Mouse (Mus musculus) midbrain, embryonic 12.5 days (tissue): ENCODE results near the gene Car1. TPM values are rescaled to one million over a fixed set of nuclear protein-coding genes. Genes with fewer than 3 reads are reported as not detected.
"Not testable (repeated sequence)": the region's sequence is repeated elsewhere in the genome, so short reads cannot be mapped to it uniquely, and the experiment has no call there.

ENCODE experiments used
- ATAC-seq: fragments of 200-750 bp; cut with Nextera tagmentation; 2 replicates; pipeline ENCODE4 v1.8.0; 2017; ENCODE audit warnings: low read depth, moderate TSS enrichment, moderate library complexity; ENCODE audit not compliant: low FRiP score
- H3K27ac ChIP-seq: fragments of 300-500 bp; sonication (generic); replicated peaks from 2 replicates; pipeline ENCODE4 v1.5.1; 2016; ENCODE audit warnings: mild to moderate bottlenecking
- H3K27me3 ChIP-seq: fragments of 300-500 bp; sonication (generic); 2 replicates; pipeline ENCODE4 v1.6.1; 2016; ENCODE audit warnings: mild to moderate bottlenecking
- H3K36me3 ChIP-seq: fragments of 300-500 bp; sonication (generic); 2 replicates; pipeline ENCODE4 v1.6.1; 2016
- H3K4me1 ChIP-seq: fragments of 300-500 bp; sonication (generic); 2 replicates; pipeline ENCODE4 v1.6.1; 2016
- H3K4me2 ChIP-seq: fragments of 300-500 bp; sonication (generic); replicated peaks from 2 replicates; pipeline ENCODE4 v1.6.1; 2016; ENCODE audit warnings: mild to moderate bottlenecking, moderate library complexity
- H3K4me3 ChIP-seq: fragments of 300-500 bp; sonication (generic); 2 replicates; pipeline ENCODE4 v1.5.1; 2016; ENCODE audit warnings: mild to moderate bottlenecking
- H3K9ac ChIP-seq: fragments of 300-500 bp; sonication (generic); replicated peaks from 2 replicates; pipeline ENCODE4 v1.6.1; 2016; ENCODE audit warnings: mild to moderate bottlenecking, moderate library complexity
- H3K9me3 ChIP-seq: fragments of 300-500 bp; sonication (generic); 2 replicates; pipeline ENCODE4 v1.6.1; 2016; ENCODE audit warnings: mild to moderate bottlenecking
- WGBS: fragments of 180-500 bp; shearing (Covaris S2); methylation state at CpG from one replicate; pipeline ENCODE4 v1.1.7; 2016; 5-methylcytosine and 5-hydroxymethylcytosine counted together
- polyA plus RNA-seq: library from polyadenylated mRNA; unstranded; fragments of >200 nt; fragmentation: Nextera tagmentation; extraction: Ambion mirVana; gene quantifications from 2 replicates; pipeline ENCODE4 v1.2.1, GENCODE M21; 2016

The Car1 gene
- polyA plus RNA-seq, 1 experiment from 2014 or later = not detected

GRCm38 (mm10) chr3:14776497-14777162 lies 31.5 kb downstream of the Car1 start:
- H3K9me3 ChIP-seq, H3K4me1 ChIP-seq, H3K27me3 ChIP-seq, H3K9ac ChIP-seq, H3K4me2 ChIP-seq, ATAC-seq, H3K27ac ChIP-seq, H3K36me3 ChIP-seq, H3K4me3 ChIP-seq: not testable (repeated sequence)
- whole genome bisulfite sequencing = 84% methylated on average over 3 of the region's 3 CpGs

- H3K4me3 ChIP-seq, H3K9ac ChIP-seq, H3K27ac ChIP-seq, H3K27me3 ChIP-seq, H3K36me3 ChIP-seq, ATAC-seq, H3K9me3 ChIP-seq, H3K4me1 ChIP-seq, H3K4me2 ChIP-seq: not testable (repeated sequence)
- 81% methylated on average over 1 of the region's 1 CpGs for WGBS
These were observed 33.6 kb downstream of the Car1 start for GRCm38 (mm10) chr3:14774539-14774938.

- not testable (repeated sequence) for H3K9ac ChIP-seq, H3K4me3 ChIP-seq, H3K4me2 ChIP-seq, H3K4me1 ChIP-seq, H3K27me3 ChIP-seq, ATAC-seq, H3K27ac ChIP-seq, H3K36me3 ChIP-seq, H3K9me3 ChIP-seq
- 98% methylated on average over 1 of the region's 1 CpGs for WGBS
These were observed 35.7 kb downstream of the Car1 start for GRCm38 (mm10) chr3:14772473-14772872.

DNA sequence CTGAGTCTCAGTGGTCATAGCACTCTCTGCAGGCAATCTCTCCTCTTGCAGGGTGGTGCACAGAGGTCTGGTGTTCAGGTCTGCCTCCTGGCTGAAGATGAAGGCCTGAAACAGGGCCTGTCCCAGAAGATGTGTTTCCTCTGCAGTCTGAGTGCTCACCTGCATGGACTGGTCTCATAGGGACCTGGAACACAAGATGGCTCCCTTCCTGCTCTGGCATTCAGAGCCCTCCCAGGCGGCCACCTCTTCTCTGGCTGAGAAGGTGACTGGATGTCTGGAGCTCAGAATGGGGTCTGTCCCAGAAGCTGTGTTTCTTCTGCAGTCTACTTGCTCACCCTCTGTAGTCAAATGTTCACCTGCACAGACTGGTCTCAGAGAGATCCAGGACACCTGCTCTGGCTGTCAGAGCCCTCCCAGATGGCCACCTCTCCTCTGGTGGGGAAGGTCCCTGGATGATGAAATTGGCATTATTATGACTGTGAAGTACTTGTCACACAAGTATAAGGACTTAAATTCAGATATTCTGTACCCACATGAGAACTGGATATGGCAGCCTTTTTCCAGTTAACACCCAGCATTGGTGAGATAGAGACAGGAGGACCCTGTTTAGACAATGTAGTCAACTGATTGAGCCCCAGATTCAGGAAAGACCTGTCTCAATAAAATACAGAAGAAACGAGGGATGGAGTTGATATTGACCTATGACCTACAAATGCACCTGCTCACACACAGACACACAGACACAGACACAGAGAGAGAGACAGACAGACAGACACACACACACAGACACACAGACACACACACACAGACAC lies 43.2 kb downstream of the Car1 start:
- H3K27ac ChIP-seq = no peak overlapping the region
- no peak overlapping the region for H3K9ac ChIP-seq
- H3K4me3 ChIP-seq = no peak overlapping the region
- 84% methylated on average over 2 of the region's 2 CpGs for whole genome bisulfite sequencing
- H3K4me2 ChIP-seq = no peak overlapping the region
- H3K9me3 ChIP-seq = no peaks in the 10 kb centered on the region
- no peaks in the 10 kb centered on the region for H3K4me1 ChIP-seq
- no peaks in the 10 kb centered on the region for H3K36me3 ChIP-seq
- H3K27me3 ChIP-seq = no peaks in the 10 kb centered on the region
- no peak for ATAC-seq

DNA sequence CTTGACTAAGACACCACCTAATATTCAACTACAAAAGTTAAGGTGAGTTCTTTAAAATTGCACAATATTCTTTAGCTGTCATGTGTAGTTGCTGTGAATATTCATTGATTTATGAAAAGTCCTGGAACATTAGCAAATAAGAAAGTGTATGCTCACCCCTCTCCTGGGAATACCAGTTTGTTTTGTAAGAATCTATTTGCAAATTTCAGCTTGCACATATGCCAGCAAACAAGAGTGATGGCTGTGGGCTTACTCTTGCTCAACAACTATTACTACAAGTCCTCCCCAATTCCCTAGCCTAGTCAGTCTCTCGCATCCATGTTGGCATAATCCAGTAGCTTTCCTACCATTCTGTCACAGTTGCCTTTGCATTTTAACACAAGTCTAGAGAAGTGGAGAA lies 52.5 kb downstream of the Car1 start:
- no peak for ATAC-seq
- Histone ChIP-seq H3K36me3 (no peaks in the 10 kb centered on the region), H3K4me1 (no peaks in the 10 kb centered on the region), H3K4me2 (no peak overlapping the region), H3K4me3 (no peak overlapping the region), H3K27me3 (no peaks in the 10 kb centered on the region), H3K27ac (no peak overlapping the region), H3K9ac (no peak overlapping the region), H3K9me3 (no peaks in the 10 kb centered on the region)
- WGBS = 90% methylated on average over 1 of the region's 1 CpGs

DNA sequence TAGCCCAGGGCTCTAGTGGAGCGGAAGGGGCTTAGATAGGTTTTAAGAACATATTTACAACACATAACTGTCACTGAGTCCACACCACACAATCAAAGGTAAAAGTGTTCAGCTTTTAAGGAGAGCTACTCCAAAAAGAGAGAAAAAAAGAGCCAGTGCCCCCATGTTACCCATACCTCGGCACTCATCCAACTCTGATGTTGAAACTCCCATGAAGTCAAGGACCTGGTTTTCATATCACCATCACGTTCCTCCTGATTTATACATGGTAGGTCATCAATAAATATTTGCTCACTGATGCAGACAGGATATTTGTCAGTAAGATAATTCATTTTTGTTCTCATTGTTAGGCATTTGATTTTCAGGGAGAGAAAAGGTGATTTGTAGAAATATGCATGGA lies 62.1 kb downstream of the Car1 start:
- Histone ChIP-seq H3K9me3 (no peaks in the 10 kb centered on the region), H3K4me3 (no peak overlapping the region), H3K36me3 (no peaks in the 10 kb centered on the region), H3K4me2 (no peak overlapping the region), H3K9ac (no peak overlapping the region), H3K4me1 (no peaks in the 10 kb centered on the region), H3K27ac (no peak overlapping the region), H3K27me3 (no peaks in the 10 kb centered on the region)
- ATAC-seq = no peak
- WGBS = 90% methylated on average over 3 of the region's 3 CpGs

DNA sequence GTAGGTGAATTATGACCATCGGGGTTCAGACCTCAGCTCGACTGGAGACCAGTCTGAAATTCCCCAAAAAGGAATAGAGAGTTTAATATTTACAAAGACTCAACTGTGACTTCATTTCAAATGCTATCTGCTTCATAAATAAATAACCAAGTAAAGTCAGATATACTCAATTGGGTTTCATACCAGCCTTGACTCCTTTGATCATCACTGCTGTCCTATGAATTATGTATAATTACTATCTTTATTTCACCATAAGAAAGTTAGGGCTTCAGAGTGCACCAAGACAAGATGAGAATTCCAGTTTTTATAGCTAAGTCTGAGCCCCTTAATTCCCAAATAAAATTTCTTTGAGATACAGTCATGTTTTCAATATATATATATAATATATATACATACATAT lies 69.9 kb downstream of the Car1 start:
- H3K4me3 ChIP-seq = no peak overlapping the region
- H3K27me3 ChIP-seq = no peaks in the 10 kb centered on the region
- no peak overlapping the region for H3K4me2 ChIP-seq
- no peaks in the 10 kb centered on the region for H3K9me3 ChIP-seq
- no peaks in the 10 kb centered on the region for H3K36me3 ChIP-seq
- H3K27ac ChIP-seq = no peak overlapping the region
- no peak for ATAC-seq
- H3K4me1 ChIP-seq = no peaks in the 10 kb centered on the region
- no peak overlapping the region for H3K9ac ChIP-seq
- 92% methylated on average over 2 of the region's 2 CpGs for WGBS

DNA sequence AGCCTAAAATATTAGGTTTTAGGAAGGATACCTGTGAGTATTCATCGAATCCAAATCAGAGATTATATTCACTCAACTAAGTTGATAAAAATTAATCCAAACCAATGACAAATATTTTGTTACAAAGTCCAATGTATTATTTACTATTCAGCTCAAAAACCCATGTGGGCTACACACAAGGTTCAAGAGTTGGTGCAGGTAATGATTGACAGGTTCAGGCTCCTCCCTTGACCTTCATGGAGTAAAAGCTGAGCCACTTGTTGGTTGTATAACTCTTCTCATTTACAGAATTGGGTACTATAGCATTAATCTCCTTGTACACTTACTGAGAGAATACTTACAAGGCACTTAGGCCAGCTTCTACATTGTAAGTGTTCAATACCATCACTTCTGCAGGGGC lies 80.7 kb downstream of the Car1 start:
- ATAC-seq, H3K4me1 ChIP-seq, H3K4me2 ChIP-seq, H3K4me3 ChIP-seq, H3K9ac ChIP-seq, H3K9me3 ChIP-seq, H3K27ac ChIP-seq, H3K36me3 ChIP-seq, H3K27me3 ChIP-seq: not testable (repeated sequence)
- 91% methylated on average over 1 of the region's 1 CpGs for WGBS

- not testable (repeated sequence) for H3K9ac ChIP-seq, H3K4me1 ChIP-seq, H3K27ac ChIP-seq, H3K36me3 ChIP-seq, H3K4me2 ChIP-seq, H3K9me3 ChIP-seq, H3K4me3 ChIP-seq, ATAC-seq, H3K27me3 ChIP-seq
These were observed 82.7 kb downstream of the Car1 start for GRCm38 (mm10) chr3:14725462-14725861.

Other genes starting within 250 kb of the Car1 start
- 513 and 551 TPM in 2 replicates for gene 1810022K09Rik, start 197.1 kb downstream of the Car1 start, polyA plus RNA-seq
- 1.5 and 1.8 TPM in 2 replicates for gene Car13, start 166.6 kb downstream of the Car1 start, polyA plus RNA-seq
- gene Car3, start 55.1 kb upstream of the Car1 start, polyA plus RNA-seq = 2.0 and 3.5 TPM in 2 replicates
- 53.2 and 57.9 TPM in 2 replicates for gene Car2, start 77.9 kb upstream of the Car1 start, polyA plus RNA-seq